Mouse (Mus musculus): ENCODE results near the gene Bri3bp.

DNA sequence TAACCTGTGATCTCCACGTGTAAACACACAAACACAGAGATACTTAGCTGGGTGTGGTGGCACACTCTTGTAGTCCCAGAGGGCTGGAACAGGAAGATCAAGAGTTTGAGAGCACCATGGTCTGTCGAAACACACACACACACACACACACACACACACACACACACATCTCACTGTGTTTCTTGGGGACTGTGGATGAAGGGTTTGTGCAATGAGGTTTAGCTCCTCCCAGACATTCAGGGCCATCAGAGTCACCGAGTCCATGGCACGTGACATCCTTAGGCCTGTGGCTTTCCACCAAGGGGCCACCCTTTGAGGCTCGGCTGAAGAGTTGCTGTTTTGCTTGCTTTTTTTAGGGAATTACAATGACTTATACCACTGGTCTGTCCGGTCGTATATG lies 41.1 kb downstream of the Bri3bp start:
- no peak for TF ChIP-seq CTCF (IDR thresholded peaks at IDR 0.05)
- no peak for TF ChIP-seq EP300 (IDR thresholded peaks at IDR 0.05)

All from lung, postnatal 0 days (tissue).